Mouse (Mus musculus) R1 (cell line): ENCODE measurements around the gene Gm45785.
"Not testable (repeated sequence)": the region's sequence is repeated elsewhere in the genome, so short reads cannot be mapped to it uniquely, and the experiment has no call there.

Experiments
- DNase-seq: peaks from one replicate; pipeline ENCODE4 v3.0.0-alpha.2; 2018; ENCODE audit warnings: low read depth, low spot score

Gm45785 gene

DNA sequence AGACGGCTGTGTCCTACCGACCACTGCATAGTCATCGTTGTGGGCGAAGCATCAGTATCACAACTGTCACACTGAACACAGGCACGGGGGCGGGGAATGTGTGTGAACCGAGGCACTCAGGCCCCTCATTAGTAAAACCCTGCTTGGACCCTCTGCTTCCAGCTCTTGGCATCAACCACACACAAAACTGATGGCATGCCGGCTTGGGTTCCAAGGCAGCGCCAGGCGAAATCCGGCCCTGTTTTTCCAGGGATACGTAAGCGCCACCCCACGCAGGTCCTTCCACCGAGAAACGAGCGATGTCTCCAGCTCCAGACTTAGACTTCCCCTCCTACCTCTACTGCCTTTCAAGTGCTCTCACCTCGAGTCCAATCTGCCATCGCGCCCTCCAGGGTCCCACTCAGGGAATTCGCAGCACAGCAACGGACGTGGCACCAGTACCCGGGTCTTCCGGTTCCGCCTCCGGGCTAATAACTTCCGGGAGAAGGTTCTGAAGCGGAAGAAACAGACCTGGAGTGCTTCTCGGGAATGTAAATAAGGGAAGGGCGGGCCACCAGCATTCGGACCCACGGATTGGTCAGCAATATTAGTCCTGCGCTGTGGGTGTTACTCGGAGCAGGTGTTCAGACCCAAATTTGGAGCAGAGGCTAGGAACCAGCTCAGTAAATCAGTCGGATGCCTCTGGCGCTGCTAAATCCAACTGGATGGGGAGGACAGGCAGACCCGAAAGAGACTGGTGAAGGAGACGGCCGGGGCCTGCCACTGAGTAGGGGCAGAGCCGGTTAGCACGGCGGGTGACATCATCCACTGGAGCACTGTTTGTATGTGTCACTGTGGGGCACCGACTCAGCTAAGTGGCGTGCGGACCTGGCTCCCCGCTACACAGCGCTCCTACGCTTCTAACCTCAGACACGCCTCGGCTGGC lies at the start of gene Gm45785:
Gene Gm45785, minus strand, starts transcription at position 472 of the 925 bp plus-strand sequence.
- peak; percentile 99 for DNase-seq

- DNase-seq: no peak
Measured at GRCm38 (mm10) chr7:140905642-140906081, 49.5 kb upstream of the Gm45785 start.

- DNase-seq: peak; percentile 85
Measured at GRCm38 (mm10) chr7:140903212-140903611, 47.1 kb upstream of the Gm45785 start.

DNA sequence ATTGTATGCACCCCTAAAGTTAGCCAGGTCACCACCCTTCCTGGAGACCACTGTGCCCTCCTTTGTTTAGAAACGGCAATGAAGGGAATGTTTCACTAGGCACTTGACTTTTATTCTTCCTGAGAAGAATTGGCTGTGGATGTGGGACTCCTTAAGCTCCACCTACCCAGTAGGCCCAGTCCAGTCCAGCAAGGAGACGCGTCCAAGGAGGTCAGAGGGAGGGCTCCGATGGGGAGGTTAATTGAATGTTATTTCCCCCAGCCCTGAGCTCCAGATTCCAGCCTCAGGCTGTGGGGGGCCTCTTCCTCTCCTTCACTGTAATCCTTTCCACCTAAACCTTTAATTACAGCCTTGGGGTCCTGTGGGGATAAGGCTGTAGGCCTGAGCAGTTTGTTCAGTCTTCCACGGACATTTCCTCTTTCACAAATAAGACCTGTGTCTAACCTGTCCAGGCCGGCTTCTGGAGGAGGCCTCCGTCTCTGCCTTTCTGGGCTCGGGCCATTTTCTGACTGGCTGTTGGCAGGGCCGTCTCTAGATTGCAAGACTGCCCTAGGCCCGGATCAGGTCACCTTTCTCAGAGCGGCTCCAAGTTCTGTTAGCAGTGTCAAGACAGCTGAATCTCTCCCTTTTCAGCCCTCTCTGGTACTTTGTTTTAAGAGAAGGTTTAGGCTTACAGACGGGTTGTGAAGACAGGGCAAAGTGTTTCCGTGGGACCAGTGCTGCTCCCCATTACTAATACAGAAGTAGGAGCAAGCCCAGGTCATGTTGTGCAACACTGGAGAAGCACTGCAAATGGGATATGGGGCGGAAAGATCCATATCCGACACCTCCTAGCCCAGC lies 46.1 kb upstream of the Gm45785 start:
- no peak for DNase-seq

DNA sequence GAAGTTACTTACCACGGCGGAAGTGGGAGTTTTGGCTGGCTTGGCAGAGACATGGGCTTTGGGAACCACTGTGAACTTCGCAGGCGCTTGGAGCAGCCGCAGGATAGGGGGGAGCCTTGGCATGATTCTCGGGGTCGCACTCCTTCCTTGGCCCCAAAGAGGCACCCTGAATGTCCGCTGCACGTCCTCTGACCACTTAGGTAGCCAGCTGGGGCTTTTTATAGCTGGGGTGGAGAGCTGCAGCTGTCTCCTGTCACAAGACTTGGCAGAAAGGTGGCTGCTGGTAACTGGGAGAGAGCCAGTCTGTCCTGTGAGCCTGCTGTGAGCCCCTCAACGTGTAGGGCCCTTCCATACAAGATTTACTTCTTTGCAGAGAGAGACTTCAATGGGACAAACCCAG lies 44.1 kb upstream of the Gm45785 start, which contains the start of gene Cox8b:
Gene Cox8b, minus strand, starts transcription at position 227 of the 400 bp plus-strand sequence.
- no peak for DNase-seq

GRCm38 (mm10) chr7:140899121-140899520 lies 43.0 kb upstream of the Gm45785 start:
- no peak for DNase-seq

DNA sequence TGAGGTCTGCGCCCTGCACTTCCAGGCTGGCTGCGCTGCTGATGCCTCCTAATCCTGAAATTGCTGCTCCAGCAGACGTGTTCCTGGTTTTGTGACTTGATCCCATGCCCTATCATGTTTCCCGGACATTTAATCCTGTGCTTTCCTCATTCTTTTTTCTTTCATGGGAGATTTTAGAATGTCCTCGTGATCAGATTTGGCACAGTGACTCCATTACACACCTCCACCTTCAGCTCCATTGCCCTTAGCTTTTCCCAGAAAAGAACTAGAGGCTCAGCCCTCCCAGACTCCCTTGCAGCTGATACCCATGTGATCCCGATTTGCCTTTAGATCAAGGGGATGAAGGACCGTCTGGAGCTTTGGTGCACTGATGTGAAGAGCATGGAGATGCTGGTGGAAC lies 41.7 kb upstream of the Gm45785 start:
- DNase-seq: no peak

DNA sequence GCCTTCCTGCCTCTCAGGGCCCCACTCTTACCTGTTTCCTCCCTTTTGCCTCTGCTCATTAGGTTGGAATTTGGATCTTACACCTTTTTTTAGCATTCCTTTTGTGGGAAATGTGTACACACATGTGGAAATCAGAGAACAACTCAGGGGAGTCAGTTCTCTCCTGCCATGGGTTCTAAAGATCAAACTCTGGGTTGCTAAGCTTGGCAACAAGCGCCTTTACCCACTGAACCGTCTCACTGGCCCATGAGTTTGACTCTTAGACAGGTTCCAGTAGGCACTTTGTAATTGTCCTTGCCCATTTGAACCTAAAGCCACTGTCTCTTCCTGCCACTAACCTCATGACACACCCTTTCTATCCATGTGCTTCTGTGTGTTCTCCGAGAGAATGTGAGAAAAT lies 38.5 kb upstream of the Gm45785 start:
- no peak for DNase-seq

DNA sequence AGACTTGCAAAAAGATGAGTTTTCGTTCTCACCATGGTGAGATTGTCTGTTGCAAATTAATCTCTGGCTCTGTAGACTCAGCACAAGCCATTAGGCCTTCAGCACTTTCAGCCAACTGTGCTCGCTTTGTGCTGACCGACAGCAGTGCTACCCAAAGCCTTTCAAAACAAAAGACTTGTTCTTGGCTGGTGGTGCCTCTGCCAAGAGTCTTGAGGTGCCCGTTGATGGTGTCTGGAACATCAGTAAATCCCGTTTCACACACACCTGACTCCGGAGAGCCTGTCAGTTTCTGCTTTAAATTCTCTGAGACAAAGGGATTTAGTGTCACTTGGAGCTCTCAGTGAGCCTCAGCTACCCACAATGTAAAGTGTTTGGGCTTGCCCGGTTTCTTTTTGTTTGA lies 37.9 kb upstream of the Gm45785 start:
- no peak for DNase-seq

GRCm38 (mm10) chr7:140890636-140891035 lies 34.5 kb upstream of the Gm45785 start:
- DNase-seq: not testable (repeated sequence)

DNA sequence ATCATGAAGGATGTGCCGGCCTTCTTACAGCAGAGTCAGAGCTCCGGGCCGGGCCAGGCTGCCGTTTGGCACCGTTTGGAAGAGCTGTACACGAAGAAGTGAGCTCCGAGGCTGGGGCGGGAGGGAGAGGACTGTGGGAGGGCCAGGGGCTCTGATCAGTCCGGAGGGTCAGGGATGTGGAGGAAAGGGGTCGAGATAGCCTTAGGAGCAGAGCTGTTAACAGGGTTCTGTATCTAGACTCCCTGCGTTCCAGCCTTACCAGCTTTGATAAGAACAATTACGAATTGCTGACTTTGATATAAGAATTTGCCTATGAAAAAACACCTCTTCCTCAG lies 26.3 kb upstream of the Gm45785 start:
- DNase-seq: no peak

GRCm38 (mm10) chr7:140881696-140882468 lies 25.8 kb upstream of the Gm45785 start, which contains the start of the genes Psmd13 and Sirt3:
Gene Psmd13 (plus strand): TSS chr7:140881968.
Gene Sirt3 (minus strand): TSS chr7:140882309.
- DNase-seq: peak; percentile 97

- DNase-seq: peak; percentile 63
Measured at GRCm38 (mm10) chr7:140880865-140881515, 24.9 kb upstream of the Gm45785 start.

DNA sequence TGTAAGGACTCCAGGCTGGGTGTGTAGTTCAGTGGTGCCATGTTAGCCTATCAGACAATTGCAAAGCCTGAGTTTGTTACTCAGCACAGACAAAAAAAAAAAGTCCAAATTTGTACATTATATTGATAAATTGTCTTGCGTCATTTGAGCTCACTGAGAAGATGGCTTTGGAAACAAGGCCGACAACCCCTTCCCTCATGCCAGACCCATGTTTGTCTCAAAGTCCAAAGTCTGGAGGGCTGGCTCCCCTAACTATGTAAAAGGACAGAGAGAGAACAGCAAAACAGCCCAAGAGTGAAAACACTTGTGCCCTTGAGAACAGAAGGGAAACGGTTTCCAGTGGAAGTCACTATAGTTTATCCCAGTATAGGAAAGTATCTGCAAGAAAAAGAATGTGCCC lies 24.3 kb upstream of the Gm45785 start:
- DNase-seq: no peak

- DNase-seq: no peak
Measured at GRCm38 (mm10) chr7:140879355-140879754, 23.2 kb upstream of the Gm45785 start.

DNA sequence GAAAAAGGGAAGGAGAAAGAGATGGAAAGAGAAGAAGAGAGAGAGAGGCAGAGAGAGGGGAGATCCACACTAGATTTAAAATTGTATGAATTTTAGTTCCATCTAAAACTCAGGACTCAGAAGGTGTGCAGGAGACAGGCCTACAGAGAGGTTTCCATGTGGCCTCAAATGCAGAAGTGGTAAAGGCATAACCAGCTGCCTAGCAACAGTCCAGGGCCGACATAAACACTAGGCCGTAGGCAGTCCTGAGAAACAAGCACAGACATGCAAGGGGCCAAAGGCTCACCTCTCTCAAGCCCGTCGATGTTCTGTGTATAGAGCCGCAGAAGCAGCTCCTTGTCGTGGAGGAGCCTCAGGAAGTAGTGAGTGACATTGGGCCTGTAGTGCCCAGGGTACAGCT lies 21.2 kb upstream of the Gm45785 start:
- no peak for DNase-seq

DNA sequence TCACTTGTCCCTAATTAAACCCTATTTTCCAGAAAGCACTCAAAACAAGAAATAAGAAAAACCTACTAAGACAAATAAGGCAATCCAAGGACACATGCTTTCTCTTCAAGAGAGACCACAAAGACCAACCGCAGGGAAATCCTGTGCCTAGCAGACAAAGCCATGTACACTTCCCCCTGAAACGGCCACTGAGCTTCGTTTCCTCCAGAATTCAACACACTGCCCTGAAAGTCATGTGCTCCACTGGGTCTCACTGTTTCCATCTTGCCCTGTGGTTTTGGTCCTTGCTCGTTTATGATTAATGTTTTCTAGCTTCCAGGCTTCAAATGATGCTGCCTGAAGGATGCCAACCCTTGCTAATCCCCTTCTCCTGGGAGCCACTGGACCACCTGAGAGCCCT lies 18.1 kb upstream of the Gm45785 start:
- no peak for DNase-seq

- no peak for DNase-seq
Measured at GRCm38 (mm10) chr7:140864761-140865160, 8.6 kb upstream of the Gm45785 start.

DNA sequence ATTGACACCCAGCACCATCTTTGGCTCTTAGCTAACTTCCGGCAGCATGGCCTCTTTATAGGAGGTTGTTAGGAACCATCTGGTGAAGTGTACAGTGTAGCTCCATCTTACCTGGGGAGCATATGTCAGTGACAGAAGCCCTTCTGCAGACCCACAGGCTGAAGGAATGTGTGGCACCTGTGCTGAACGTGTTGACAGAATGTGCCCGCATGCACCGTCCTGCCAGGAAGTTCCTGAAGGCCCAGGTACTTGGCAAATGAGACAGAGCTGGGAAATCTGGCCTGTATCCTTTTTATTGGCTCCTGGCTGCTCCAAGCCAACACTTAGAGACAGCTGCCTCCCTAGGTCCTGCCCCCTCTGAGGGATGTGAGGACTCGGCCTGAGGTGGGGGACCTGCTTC lies 4.6 kb upstream of the Gm45785 start:
- DNase-seq: no peak

GRCm38 (mm10) chr7:140859997-140860396 lies 3.9 kb upstream of the Gm45785 start:
- no peak for DNase-seq

- no peak for DNase-seq
Measured at GRCm38 (mm10) chr7:140858746-140859145, 2.6 kb upstream of the Gm45785 start.
